Mouse (Mus musculus): Measurements from ENCODE around the gene Cep126.
A peak's percentile ranks its signal among the peaks of the same experiment; 100 is the strongest.

The Cep126 gene

GRCm38 (mm10) chr9:8134117-8134574 is at the start of gene Cep126:
Cep126 (minus strand) TSS chr9:8134294.
- ATAC-seq (ENCODE audit: low TSS enrichment) = peak; percentile 97

DNA sequence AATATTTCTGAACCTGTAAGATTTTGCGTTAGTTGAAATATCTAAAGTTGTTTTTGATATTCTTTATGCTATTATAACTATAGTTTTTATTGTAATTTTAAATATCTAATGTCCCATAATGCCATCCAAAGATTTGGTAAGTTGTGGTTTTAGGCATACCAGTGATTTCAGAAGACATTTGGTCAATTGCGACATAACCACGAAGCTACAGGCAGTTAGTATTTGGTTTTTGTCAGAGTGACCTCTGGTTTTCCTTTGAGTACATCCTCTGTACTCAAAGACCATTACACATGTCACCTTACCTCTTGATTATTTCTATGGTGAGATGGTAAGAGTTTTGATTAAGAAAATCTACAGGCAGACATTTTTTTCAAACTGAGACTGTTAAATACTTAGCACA is 45.5 kb upstream of the Cep126 start:
- ATAC-seq (ENCODE audit: low TSS enrichment) = no peak

GRCm38 (mm10) chr9:8177099-8177498 is 43.0 kb upstream of the Cep126 start:
- peak; percentile 85 for ATAC-seq (ENCODE audit: low TSS enrichment)

DNA sequence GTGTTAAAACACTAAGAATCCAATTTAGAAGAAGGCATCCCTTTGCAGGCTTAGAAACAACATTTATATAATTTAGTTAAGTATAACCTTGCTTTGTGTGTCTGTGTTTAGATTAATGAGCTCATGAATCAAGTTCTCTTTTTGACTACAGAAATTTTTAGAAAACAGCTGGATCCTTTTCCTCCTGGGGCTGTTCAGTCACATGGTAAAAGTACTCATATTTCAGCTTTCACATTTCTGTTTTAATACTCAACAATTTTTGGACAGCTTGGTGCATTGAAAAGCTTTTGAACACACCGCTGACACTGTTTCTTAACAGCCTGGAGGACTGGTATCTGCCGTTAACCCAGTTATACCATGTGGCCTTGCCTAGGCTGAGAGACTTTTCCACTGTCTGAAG is 22.9 kb upstream of the Cep126 start:
- no peak for ATAC-seq (ENCODE audit: low TSS enrichment)

GRCm38 (mm10) chr9:8139501-8139900 is 5.4 kb upstream of the Cep126 start:
- ATAC-seq (ENCODE audit: low TSS enrichment) = no peak

DNA sequence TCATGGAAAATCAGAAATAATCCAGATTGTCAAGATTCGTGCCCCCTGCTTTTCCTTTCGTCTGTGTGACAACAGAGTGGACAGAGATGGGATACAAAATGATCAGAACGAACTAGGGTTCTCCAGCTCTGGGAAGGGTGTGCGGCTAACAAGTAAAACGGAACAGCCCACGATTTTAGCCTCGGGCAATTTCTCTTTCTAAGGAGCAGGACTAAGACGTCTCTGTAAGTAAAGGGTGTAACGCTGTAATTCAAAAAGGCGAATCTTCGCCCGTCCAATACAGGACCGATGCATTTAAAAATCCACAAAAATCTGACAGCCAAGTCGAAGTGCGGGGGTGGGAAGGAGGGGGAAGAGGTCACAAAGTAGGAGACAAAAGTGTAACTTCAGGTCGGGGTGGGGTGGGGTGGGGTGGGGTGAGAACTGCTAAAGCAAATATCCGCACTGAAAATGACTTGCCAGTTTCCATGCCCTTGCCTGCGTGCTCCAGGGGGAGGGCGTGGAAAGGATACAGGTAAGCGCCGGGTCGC is 443 bp downstream of the Cep126 start:
- peak; percentile 38 for ATAC-seq (ENCODE audit: low TSS enrichment)

DNA sequence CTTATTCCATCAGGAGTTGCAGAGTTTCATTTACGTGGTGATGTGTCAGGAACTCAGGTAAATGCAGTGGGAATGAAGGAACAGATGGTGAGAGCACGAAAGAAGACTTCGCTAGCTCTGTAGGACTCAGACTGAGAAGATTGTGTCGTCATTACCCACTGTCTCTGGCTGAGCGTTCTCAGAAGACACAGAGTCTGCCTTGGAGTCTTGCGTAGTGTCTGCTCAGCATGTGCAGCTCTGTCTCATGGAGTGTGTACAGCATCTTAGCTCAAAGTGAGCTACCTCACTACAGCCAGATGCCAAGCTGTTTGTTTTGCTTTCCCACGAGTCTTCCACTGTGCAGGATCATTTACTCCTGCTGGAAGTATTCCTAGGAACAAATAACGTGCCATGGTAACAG is 10.6 kb downstream of the Cep126 start:
- ATAC-seq (ENCODE audit: low TSS enrichment) = peak; percentile 93

DNA sequence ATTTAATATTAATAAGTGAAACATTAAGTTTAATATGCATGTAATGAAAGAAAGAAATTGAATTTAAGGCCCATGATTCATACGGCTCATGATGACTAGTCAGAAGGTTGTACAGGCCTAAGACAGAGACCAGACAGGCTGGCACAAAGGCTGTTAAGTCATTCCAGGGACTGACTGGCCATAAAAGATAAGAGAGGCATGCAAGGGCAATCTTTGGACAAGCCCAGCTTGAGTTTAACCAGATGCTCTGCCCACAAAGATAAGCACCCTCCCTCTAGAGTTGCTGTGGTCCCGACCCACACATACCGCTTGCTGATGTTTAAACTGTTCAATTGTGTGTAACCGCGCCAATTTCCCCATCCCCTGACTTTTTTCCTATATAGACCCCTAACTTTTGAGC is 19.6 kb downstream of the Cep126 start:
- no peak for ATAC-seq (ENCODE audit: low TSS enrichment)

DNA sequence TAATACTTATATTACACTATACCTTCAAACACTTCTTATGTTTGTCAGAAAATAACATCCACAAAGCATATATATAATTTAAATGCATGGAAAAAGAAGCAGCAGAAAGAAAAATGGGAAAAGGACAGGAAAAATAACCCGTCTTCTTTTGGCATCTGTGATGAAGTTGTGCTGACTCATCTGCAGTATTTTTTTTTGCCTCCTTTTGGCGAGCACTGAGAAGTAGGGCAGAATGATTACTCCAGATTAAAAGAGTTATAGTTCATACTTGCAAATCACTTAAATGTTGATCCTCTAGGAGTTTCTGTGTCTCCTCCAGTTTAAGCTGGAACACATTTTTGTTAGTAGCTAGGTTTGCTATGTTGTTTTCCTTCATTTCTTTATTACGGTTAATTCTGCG is 31.0 kb downstream of the Cep126 start:
- ATAC-seq (ENCODE audit: low TSS enrichment) = peak; percentile 93

DNA sequence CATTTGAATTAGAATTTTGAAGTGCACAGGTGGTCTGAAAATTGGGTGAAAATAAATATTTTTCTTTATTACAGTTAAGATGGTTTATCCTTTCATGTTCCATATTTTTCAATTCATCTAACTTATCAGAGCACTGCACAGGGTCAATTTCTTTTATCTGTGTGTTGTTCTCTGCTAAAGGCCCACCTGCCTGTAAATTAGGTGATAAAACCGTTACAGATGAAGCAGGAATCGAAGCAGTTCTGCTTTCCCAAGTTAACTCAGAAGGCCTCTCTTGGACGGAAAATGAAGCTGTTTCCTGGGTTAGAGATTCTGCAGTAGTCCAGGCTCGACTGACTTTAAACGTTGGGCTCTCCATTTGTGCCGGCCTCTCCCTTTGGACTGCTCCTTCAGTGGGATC is 33.1 kb downstream of the Cep126 start:
- ATAC-seq (ENCODE audit: low TSS enrichment) = no peak

DNA sequence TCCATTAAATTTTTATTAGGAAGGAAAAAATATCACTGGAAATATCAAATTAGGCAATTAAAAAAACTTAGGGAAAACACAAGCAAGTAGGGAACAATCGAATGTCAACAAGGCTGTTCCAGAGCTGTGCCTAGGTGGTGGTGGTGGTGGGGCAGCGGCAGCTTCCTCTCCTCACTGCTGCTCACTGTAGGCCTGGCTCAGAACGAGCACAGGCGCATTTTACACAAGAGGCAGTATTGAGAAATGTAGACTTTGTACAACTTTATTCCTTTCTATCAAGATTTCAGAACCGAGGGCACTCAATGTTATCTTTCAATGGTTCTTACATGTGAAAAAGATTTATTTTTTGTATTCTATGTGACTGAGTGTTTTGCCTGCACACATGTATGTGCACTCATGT is 55.2 kb downstream of the Cep126 start:
- no peak for ATAC-seq (ENCODE audit: low TSS enrichment)

DNA sequence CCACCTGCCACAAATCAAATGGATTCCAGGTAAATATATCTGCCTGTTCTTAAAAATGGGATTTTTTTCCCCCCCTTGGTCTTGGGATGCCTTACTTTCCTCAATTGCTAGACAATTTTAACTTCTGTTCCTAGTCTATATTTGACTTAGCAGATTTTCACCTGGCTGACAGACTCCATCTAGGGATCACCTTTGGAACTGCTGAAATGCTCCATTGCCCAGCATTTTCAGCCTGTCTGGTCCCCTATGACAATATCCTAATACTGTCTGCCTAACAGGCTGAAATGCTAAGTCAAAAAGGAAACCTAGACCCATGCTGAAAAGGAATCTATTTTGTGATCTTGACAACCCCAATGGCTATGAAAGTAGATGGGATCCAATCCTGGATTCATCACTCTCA is 59.7 kb downstream of the Cep126 start:
- ATAC-seq (ENCODE audit: low TSS enrichment) = peak; percentile 59; the same call in 1 of the 2 replicates

- ATAC-seq (ENCODE audit: low TSS enrichment) = no peak
These were observed 60.8 kb downstream of the Cep126 start for GRCm38 (mm10) chr9:8073203-8073755.

- no peak for ATAC-seq (ENCODE audit: low TSS enrichment)
These were observed 74.5 kb downstream of the Cep126 start for GRCm38 (mm10) chr9:8059636-8060035.

DNA sequence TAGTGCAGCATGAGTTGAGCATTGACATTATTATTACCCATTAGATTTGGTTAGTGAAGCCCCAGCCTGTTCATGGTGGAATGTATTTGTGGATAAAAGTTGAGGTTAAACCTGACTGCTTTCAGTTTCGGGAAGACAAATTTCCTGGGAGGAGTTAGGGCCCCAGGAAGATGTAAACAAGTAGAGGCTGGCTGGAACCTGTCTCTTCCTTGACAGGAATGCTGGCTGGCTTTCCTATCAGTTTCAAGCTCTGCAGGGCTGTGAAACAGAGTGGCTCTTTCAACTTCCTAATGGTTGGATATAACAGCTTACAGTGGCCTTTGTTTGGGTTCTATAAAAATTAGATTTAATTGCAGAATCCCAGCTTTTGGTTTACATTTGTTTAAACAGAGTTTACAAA is 79.3 kb downstream of the Cep126 start:
- no peak for ATAC-seq (ENCODE audit: low TSS enrichment)

- ATAC-seq (ENCODE audit: low TSS enrichment) = peak; percentile 53
These were observed 91.1 kb downstream of the Cep126 start for GRCm38 (mm10) chr9:8043044-8043387.

DNA sequence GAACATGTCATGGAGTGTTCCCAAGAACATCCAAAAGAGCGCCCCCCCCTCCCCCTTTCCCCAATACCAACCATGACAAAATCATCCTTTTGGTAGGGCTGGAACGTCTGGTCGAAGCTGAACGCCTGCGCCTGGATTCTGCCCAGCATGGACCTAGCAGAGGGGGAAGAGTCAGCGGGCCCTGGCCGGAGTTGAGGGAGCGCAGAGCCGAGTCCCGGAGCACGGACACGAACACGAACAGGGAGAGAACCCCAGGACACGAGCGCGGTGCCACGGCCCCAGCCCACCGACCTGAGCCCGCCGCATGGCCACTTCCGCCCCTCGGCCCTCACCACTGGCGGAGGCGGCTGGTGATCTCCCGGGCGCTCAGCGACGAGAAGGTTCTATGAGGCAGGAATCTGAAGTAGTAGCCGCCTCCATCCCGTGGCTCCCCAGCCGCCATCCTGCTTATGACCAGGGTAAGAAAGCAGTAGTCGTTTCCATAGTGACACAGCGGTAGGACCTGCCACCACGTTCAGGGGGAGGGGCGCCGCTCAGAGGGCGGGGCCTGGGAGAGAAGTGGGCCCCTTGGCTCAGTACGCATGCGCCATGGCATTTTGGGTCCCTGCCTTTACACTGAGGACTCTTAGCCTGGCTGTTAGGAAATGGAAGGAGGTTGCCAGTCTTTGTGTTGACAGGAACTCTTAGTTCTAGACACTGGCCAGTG is 91.6 kb downstream of the Cep126 start, which contains the start of gene Cfap300:
Gene Cfap300, minus strand, starts transcription at position 486 of the 706 bp plus-strand sequence.
- ATAC-seq (ENCODE audit: low TSS enrichment) = peak; percentile 98

- no peak for ATAC-seq (ENCODE audit: low TSS enrichment)
These were observed 98.5 kb downstream of the Cep126 start for GRCm38 (mm10) chr9:8035546-8035945.

GRCm38 (mm10) chr9:8035091-8035490 is 99.0 kb downstream of the Cep126 start:
- ATAC-seq (ENCODE audit: low TSS enrichment) = no peak

GRCm38 (mm10) chr9:8034143-8034542 is 100.0 kb downstream of the Cep126 start:
- ATAC-seq (ENCODE audit: low TSS enrichment) = no peak

DNA sequence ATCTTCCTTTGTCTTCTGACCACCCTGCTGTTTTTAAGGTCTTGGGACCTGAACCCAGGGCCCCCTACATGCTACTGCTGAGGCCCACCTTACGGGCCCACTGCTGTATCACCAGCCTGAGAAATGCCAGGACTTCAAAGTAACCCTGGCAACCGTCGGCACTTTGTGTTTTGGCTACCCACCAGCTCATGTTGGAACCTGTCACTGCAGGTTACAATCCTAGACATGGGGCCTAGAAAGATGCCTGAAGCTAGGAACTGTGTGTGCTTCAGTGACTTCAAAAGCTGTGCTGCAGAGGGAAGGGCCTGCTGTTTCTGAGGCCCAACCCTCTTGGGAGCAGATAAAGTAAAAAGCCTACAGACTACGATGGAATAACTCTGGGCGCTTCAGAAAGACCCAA is 101.2 kb downstream of the Cep126 start:
- ATAC-seq (ENCODE audit: low TSS enrichment) = no peak
